Mouse (Mus musculus) kidney, adult 2 months (tissue): ENCODE measurements around the gene Muc20.

Experiments used
- CTCF ChIP-seq: fragments of 200-500 bp; conservative IDR thresholded peaks from 2 replicates; pipeline ENCODE4 v1.5.1; 2011; ENCODE audit warnings: low read depth, mild to moderate bottlenecking, control low read depth, low read length, moderate library complexity, mixed read lengths; ENCODE audit not compliant: insufficient read depth, insufficient read length
- POLR2A ChIP-seq: fragments of 200-500 bp; IDR thresholded peaks from one replicate; pipeline ENCODE4 v1.6.1; 2011; ENCODE audit warnings: low read depth, low read length, control low read depth

DNA sequence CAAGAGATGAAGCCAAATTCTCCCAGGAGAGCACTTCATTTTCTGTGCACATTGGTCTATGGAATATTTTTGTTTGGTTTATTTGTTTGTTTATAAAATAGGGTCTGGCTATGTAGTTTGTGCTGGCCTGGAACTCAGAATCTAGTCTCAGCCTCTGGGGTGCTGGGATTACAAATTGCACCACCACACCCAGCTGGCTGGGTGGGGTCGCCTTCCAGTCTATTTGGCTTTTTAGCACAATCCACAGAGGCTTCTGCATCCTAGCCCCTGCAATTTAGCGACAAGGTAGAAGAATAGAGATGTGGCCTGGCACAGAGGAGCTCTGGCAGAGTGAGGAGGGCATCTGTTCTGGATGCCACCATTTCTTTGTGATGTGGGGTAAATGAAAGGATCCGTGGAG lies 16.5 kb upstream of the Muc20 start:
- TF ChIP-seq POLR2A (no peak), CTCF (no peak)
